Mouse (Mus musculus) neural tube, embryonic 15.5 days (tissue): ENCODE measurements around the gene Axin2. TPM values are rescaled to one million over a fixed set of nuclear protein-coding genes. Genes with fewer than 3 reads are reported as not detected.
"Not testable (repeated sequence)": the region's sequence is repeated elsewhere in the genome, so short reads cannot be mapped to it uniquely, and the experiment has no call there.

Source experiments
- ATAC-seq: fragments of 200-750 bp; cut with Nextera tagmentation; 2 replicates; pipeline ENCODE4 v1.8.0; 2017; ENCODE audit warnings: mild to moderate bottlenecking, moderate TSS enrichment, moderate library complexity; ENCODE audit not compliant: low FRiP score
- H3K27ac ChIP-seq: fragments of 300-500 bp; sonication (generic); replicated peaks from 2 replicates; pipeline ENCODE4 v1.5.1; 2015; ENCODE audit warnings: mild to moderate bottlenecking, inconsistent platforms
- H3K27me3 ChIP-seq: fragments of 300-500 bp; sonication (generic); replicated peaks from 2 replicates; pipeline ENCODE4 v1.6.1; 2015; ENCODE audit warnings: inconsistent platforms
- H3K36me3 ChIP-seq: fragments of 300-500 bp; sonication (generic); 2 replicates; pipeline ENCODE4 v1.6.1; 2015; ENCODE audit warnings: inconsistent platforms
- H3K4me1 ChIP-seq: fragments of 300-500 bp; sonication (generic); 2 replicates; pipeline ENCODE4 v1.6.1; 2015; ENCODE audit warnings: inconsistent platforms
- H3K4me2 ChIP-seq: fragments of 300-500 bp; sonication (generic); 2 replicates; pipeline ENCODE4 v1.6.1; 2015; ENCODE audit warnings: inconsistent platforms, mild to moderate bottlenecking, moderate library complexity
- H3K4me3 ChIP-seq: fragments of 300-500 bp; sonication (generic); replicated peaks from 2 replicates; pipeline ENCODE4 v1.5.1; 2015; ENCODE audit warnings: mild to moderate bottlenecking, inconsistent platforms
- H3K9ac ChIP-seq: fragments of 300-500 bp; sonication (generic); replicated peaks from 2 replicates; pipeline ENCODE4 v1.6.1; 2015; ENCODE audit warnings: mild to moderate bottlenecking, inconsistent platforms
- H3K9me3 ChIP-seq: fragments of 300-500 bp; sonication (generic); replicated peaks from 2 replicates; pipeline ENCODE4 v1.6.1; 2016; ENCODE audit warnings: inconsistent platforms
- WGBS: fragments of 180-500 bp; shearing (Covaris S2); methylation state at CpG from one replicate; pipeline ENCODE4 v1.1.7; 2015; ENCODE audit warnings: mixed read lengths; 5-methylcytosine and 5-hydroxymethylcytosine counted together
- polyA plus RNA-seq: library from polyadenylated mRNA; unstranded; fragments of >200 nt; fragmentation: Nextera tagmentation; extraction: Ambion mirVana; gene quantifications from 2 replicates; pipeline ENCODE4 v1.2.1, GENCODE M21; 2015

Gene Axin2
- 6.1 and 6.3 TPM in 2 replicates for polyA plus RNA-seq

DNA sequence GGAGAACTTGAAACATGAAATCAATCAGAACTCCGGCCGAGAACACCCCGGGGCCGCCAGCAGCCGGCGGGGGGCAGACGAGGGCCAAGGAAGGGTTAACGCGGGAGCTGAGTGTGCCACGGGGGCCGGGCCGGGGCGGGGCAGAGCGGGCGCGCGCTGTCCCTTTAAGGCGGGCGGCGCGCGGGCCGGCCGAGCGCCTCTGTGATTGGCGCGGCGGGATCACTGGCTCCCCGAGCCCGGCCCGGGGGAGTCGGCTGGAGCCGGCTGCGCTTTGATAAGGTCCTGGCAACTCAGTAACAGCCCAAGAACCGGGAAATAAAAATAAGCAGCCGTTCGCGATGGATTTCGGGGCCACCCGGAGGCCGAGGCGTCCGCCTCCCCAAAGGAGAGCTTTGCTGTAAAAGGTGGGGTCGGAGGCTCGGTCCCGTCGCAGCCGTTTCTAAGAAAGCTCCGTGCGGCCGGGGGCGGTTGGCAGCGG, at the start of gene Axin2:
Gene Axin2, plus strand, starts transcription at position 192 of the 478 bp plus-strand sequence.
- Histone ChIP-seq H3K9me3 (no peaks in the 10 kb centered on the region), H3K4me3 (peak within 1 kb of the TSS; percentile 94), H3K27me3 (no peaks in the 10 kb centered on the region), H3K36me3 (no peaks in the 10 kb centered on the region), H3K9ac (peak within 1 kb of the TSS; percentile 92), H3K4me1 (peaks cover 56% of the 10 kb centered on the region), H3K4me2 (peak within 1 kb of the TSS; percentile 92), H3K27ac (peak within 1 kb of the TSS; percentile 98)
- ATAC-seq, result peak; percentile 92
- WGBS, result under 1% methylated on average over 52 of the region's 53 CpGs

DNA sequence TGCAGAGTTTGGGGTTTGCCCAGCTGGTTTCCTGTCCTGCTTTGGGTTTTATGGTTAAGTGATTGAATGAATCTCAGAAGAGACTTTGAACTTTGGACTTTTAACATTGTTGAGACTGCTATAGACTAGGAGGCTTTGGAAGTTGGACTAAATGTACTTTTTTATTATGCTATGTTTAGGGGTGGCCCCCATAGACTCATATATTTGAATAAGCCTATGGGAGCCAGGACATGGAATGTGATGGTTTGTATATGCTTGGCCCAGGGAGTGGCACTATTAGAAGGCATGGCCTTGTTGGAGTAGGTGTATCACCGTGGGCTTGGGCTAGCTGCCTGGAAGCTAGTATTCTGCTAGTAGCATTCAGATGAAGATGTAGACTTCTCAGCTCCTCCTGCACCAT, 48.9 kb upstream of the Axin2 start:
- not testable (repeated sequence) for ATAC-seq, H3K9me3 ChIP-seq, H3K9ac ChIP-seq, H3K27ac ChIP-seq, H3K4me1 ChIP-seq, H3K4me3 ChIP-seq, H3K36me3 ChIP-seq, H3K4me2 ChIP-seq, H3K27me3 ChIP-seq
- WGBS, result 100% methylated on average over 1 of the region's 1 CpGs

- no peaks in the 10 kb centered on the region for H3K9me3 ChIP-seq
- H3K4me1 ChIP-seq, result no peaks in the 10 kb centered on the region
- H3K27me3 ChIP-seq, result no peaks in the 10 kb centered on the region
- H3K4me2 ChIP-seq, result no peak overlapping the region
- no peak overlapping the region for H3K9ac ChIP-seq
- H3K36me3 ChIP-seq, result no peaks in the 10 kb centered on the region
- H3K4me3 ChIP-seq, result no peak overlapping the region
- no peak overlapping the region for H3K27ac ChIP-seq
- no peak for ATAC-seq
- WGBS, result 89% methylated on average over 3 of the region's 3 CpGs
Observed at GRCm38 (mm10) chr11:108871748-108872147, 48.4 kb upstream of the Axin2 start.

GRCm38 (mm10) chr11:108876633-108877205, 43.4 kb upstream of the Axin2 start:
- Histone ChIP-seq H3K27ac (no peak overlapping the region), H3K9me3 (no peaks in the 10 kb centered on the region), H3K4me2 (no peak overlapping the region), H3K9ac (no peak overlapping the region), H3K36me3 (no peaks in the 10 kb centered on the region), H3K27me3 (no peaks in the 10 kb centered on the region), H3K4me1 (no peaks in the 10 kb centered on the region), H3K4me3 (no peak overlapping the region)
- WGBS, result 78% methylated on average over 7 of the region's 7 CpGs
- no peak for ATAC-seq

DNA sequence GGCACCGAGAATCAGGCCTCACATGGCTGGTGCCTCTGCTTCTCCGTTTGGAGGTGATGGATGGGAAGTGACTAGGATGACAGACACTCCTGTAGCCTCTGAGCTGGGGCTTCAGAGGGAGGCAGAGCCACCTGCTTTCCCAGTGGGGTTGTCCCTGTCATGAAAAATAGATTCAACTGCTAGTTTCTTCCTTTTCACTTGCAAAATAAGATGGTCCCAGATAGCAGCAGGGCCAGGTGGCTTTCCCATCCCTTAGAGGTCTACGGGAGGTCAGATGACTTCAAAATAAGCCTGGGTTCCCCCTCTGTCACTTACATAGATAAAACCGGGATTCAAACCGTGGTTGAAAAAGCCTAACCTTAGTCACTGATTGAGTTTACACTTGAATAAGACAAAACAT, 42.6 kb upstream of the Axin2 start:
- Histone ChIP-seq H3K4me3 (no peak overlapping the region), H3K27ac (no peak overlapping the region), H3K36me3 (no peaks in the 10 kb centered on the region), H3K27me3 (no peaks in the 10 kb centered on the region), H3K4me2 (no peak overlapping the region), H3K9ac (no peak overlapping the region), H3K4me1 (no peaks in the 10 kb centered on the region), H3K9me3 (no peaks in the 10 kb centered on the region)
- no peak for ATAC-seq
- WGBS, result 76% methylated on average over 5 of the region's 5 CpGs

DNA sequence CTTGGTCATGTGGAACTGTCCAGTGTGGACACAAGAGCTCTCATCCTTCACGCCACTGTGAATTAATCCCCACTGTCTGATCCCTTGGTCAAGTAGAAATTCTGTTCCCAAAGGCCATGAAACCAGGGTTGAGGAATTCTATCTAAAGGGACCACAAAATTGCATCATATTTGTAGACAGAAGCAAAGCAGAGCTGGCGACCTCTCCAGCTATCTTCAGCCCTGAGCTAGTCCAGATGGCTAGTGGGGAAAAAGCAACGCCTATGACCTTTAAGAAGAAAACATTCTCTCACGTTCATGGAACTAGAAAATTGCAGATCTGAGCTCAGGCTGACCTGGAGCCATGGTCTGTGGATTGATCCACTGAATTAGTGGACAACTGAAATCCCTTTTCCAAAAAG, 39.6 kb upstream of the Axin2 start:
- no peaks in the 10 kb centered on the region for H3K9me3 ChIP-seq

GRCm38 (mm10) chr11:108881662-108882061, 38.5 kb upstream of the Axin2 start:
- H3K9me3 ChIP-seq, result no peaks in the 10 kb centered on the region
- H3K4me3 ChIP-seq, result no peak overlapping the region
- 96% methylated on average over 5 of the region's 5 CpGs for WGBS
- no peaks in the 10 kb centered on the region for H3K36me3 ChIP-seq
- H3K27me3 ChIP-seq, result no peaks in the 10 kb centered on the region
- 0 out of 2 replicates have a peak, but pooled peaks cover 4% of the 10 kb centered on the region for H3K4me1 ChIP-seq
- H3K4me2 ChIP-seq, result no peak overlapping the region
- ATAC-seq, result no peak
- H3K9ac ChIP-seq, result no peak overlapping the region
- H3K27ac ChIP-seq, result no peak overlapping the region

More for the DNA sequence above, 39.6 kb upstream of the Axin2 start:
- Histone ChIP-seq H3K27me3 (no peaks in the 10 kb centered on the region), H3K27ac (no peak overlapping the region), H3K9ac (no peak overlapping the region), H3K4me2 (no peak overlapping the region), H3K4me1 (0 out of 2 replicates have a peak, but pooled peaks cover 4% of the 10 kb centered on the region), H3K36me3 (no peaks in the 10 kb centered on the region), H3K4me3 (no peak overlapping the region)
- no peak for ATAC-seq
- 87% methylated on average over 4 of the region's 4 CpGs for WGBS

GRCm38 (mm10) chr11:108885276-108885896, 34.8 kb upstream of the Axin2 start:
- Histone ChIP-seq H3K27me3 (no peaks in the 10 kb centered on the region), H3K9me3 (no peaks in the 10 kb centered on the region), H3K4me2 (no peak overlapping the region), H3K4me3 (no peak overlapping the region), H3K9ac (no peak overlapping the region), H3K4me1 (peaks cover 9% of the 10 kb centered on the region), H3K36me3 (no peaks in the 10 kb centered on the region), H3K27ac (no peak overlapping the region)
- no peak for ATAC-seq
- 31% methylated on average over 19 of the region's 19 CpGs for WGBS

DNA sequence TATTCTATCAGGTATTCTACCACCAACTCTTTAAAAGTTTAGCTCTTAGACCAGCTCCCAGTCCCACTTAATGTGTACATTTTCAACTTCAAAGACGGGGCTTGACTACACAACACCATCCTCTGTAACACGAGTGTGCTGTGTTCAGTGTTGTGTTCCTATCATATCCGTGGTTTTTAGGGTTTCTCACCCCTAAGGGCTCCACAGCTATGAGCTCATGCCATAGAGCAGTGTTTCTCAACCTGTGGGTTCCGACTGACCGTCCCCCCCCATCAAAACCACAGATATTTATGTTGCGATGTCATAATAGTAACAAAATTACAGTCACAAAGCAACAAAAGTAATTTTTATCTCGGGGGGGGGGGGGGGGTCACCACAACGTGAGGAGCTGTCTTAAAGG, 34.1 kb upstream of the Axin2 start:
- Histone ChIP-seq H3K9me3 (no peaks in the 10 kb centered on the region), H3K4me3 (no peak overlapping the region), H3K4me2 (no peak overlapping the region), H3K27ac (no peak overlapping the region), H3K36me3 (no peaks in the 10 kb centered on the region), H3K27me3 (no peaks in the 10 kb centered on the region), H3K9ac (no peak overlapping the region), H3K4me1 (peaks cover 16% of the 10 kb centered on the region)
- no peak for ATAC-seq
- 87% methylated on average over 8 of the region's 8 CpGs for WGBS

DNA sequence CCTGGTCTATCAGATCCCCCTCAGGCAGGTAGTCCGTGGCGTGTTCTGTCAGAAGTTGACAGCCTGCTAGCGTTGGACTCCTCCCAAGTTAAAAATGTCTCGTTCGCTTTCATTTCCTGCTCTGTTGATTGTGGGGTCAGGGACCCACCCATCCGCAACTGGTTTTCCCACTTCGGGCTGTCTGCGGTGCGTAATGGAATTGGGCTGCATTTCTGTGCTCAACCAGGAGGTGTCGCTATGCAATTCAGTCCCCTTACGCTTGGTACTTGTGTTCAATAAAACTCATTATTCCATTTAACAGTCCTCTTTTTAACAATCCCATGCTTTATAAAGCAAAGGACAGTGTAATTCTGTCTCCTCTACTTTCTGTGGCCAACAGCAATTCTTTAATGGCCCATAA, 31.0 kb upstream of the Axin2 start:
- no peak for ATAC-seq
- no peaks in the 10 kb centered on the region for H3K27me3 ChIP-seq
- H3K27ac ChIP-seq, result no peak overlapping the region
- H3K9me3 ChIP-seq, result no peaks in the 10 kb centered on the region
- WGBS, result 55% methylated on average over 11 of the region's 11 CpGs
- H3K9ac ChIP-seq, result no peak overlapping the region
- peaks cover 30% of the 10 kb centered on the region for H3K4me1 ChIP-seq
- H3K4me2 ChIP-seq, result no peak overlapping the region
- H3K36me3 ChIP-seq, result no peaks in the 10 kb centered on the region
- no peak overlapping the region for H3K4me3 ChIP-seq

- H3K27ac ChIP-seq, result peak overlapping the region; percentile 43
- ATAC-seq, result no peak
Observed at GRCm38 (mm10) chr11:108890544-108890943, 29.6 kb upstream of the Axin2 start.

More at GRCm38 (mm10) chr11:108890544-108890943, 29.6 kb upstream of the Axin2 start:
- no peaks in the 10 kb centered on the region for H3K36me3 ChIP-seq
- H3K9me3 ChIP-seq, result no peaks in the 10 kb centered on the region
- peak overlapping the region; percentile 30 for H3K4me3 ChIP-seq
- peaks cover 29% of the 10 kb centered on the region for H3K4me1 ChIP-seq
- peak overlapping the region; percentile 62 for H3K4me2 ChIP-seq
- 11% methylated on average over 16 of the region's 16 CpGs for WGBS
- H3K27me3 ChIP-seq, result no peaks in the 10 kb centered on the region
- H3K9ac ChIP-seq, result peak overlapping the region; percentile 14
